Mouse (Mus musculus) kidney, adult 2 months (tissue): ENCODE measurements around the gene Wdr73.

Experiments
- CTCF ChIP-seq: fragments of 200-500 bp; conservative IDR thresholded peaks from 2 replicates; pipeline ENCODE4 v1.5.1; 2011; ENCODE audit warnings: low read depth, mild to moderate bottlenecking, control low read depth, low read length, moderate library complexity, mixed read lengths; ENCODE audit not compliant: insufficient read depth, insufficient read length
- POLR2A ChIP-seq: fragments of 200-500 bp; IDR thresholded peaks from one replicate; pipeline ENCODE4 v1.6.1; 2011; ENCODE audit warnings: low read depth, low read length, control low read depth

DNA sequence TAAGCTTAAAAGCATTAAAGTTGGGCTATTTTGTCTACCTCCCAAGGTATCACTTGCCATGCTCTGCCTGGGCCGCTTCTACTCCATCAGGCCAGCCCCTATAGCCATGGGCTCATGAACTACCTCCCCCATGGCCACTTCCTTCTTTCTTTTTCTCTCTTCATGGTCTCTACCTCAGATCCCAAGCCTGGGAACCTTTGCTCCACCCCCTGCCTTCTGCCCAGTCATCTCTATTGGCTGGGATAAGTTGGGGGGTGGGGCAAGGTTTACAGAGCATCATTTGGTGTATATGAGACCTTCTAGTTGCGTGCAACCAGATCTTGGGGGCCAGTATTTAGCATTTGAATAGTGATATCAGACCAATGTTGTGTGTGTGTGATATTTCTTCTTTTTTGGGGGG is 38.6 kb downstream of the Wdr73 start:
- no peak for TF ChIP-seq POLR2A
- TF ChIP-seq CTCF, result no peak
